Mouse (Mus musculus) forebrain, embryonic 11.5 days (tissue): ENCODE data around the gene Slc15a5. TPM values are rescaled to one million over a fixed set of nuclear protein-coding genes. Genes with fewer than 3 reads are reported as not detected.
A peak's percentile ranks its signal among the peaks of the same experiment; 100 is the strongest.

ENCODE experiments used
- ATAC-seq: fragments of 200-750 bp; cut with Nextera tagmentation; replicated peaks from 2 replicates; pipeline ENCODE4 v1.8.0; 2017; ENCODE audit warnings: moderate TSS enrichment; ENCODE audit not compliant: low FRiP score
- DNase-seq: peaks from one replicate; pipeline ENCODE4 v3.0.0-alpha.2; 2017; ENCODE audit warnings: low spot score
- H3K27ac ChIP-seq: fragments of 300-500 bp; sonication (generic); 2 replicates; pipeline ENCODE4 v1.5.1; 2014; ENCODE audit warnings: low read depth, low read length
- H3K27me3 ChIP-seq: fragments of 300-500 bp; sonication (generic); 2 replicates; pipeline ENCODE4 v1.6.1; 2014; ENCODE audit warnings: mild to moderate bottlenecking, low read length, mixed read lengths; ENCODE audit not compliant: control insufficient read depth, insufficient read depth
- H3K36me3 ChIP-seq: fragments of 300-500 bp; sonication (generic); 2 replicates; pipeline ENCODE4 v1.6.1; 2014; ENCODE audit warnings: mild to moderate bottlenecking, low read length, moderate library complexity, mixed read lengths; ENCODE audit not compliant: control insufficient read depth, insufficient read depth
- H3K4me1 ChIP-seq: fragments of 300-500 bp; sonication (generic); replicated peaks from 2 replicates; pipeline ENCODE4 v1.6.1; 2014; ENCODE audit warnings: low read length, mixed read lengths; ENCODE audit not compliant: control insufficient read depth, insufficient read depth
- H3K4me2 ChIP-seq: fragments of 300-500 bp; sonication (generic); 2 replicates; pipeline ENCODE4 v1.6.1; 2014; ENCODE audit warnings: low read depth, mild to moderate bottlenecking, low read length, moderate library complexity, mixed read lengths; ENCODE audit not compliant: severe bottlenecking
- H3K4me3 ChIP-seq: fragments of 300-500 bp; sonication (generic); 2 replicates; pipeline ENCODE4 v1.5.1; 2014; ENCODE audit warnings: low read depth, low read length
- H3K9ac ChIP-seq: fragments of 300-500 bp; sonication (generic); 2 replicates; pipeline ENCODE4 v1.6.1; 2014; ENCODE audit warnings: low read length
- H3K9me3 ChIP-seq: fragments of 300-500 bp; sonication (generic); 2 replicates; pipeline ENCODE4 v1.6.1; 2016; ENCODE audit warnings: low read length, mixed read lengths; ENCODE audit not compliant: control insufficient read depth
- WGBS: fragments of 180-500 bp; shearing (Covaris S2); extraction: QIAGEN DNeasy Blood & Tissue Kit; methylation state at CpG from one replicate; pipeline ENCODE4 v1.1.7; 2014; 5-methylcytosine and 5-hydroxymethylcytosine counted together
- polyA plus RNA-seq: library from polyadenylated mRNA; unstranded; fragments of >200 nt; fragmentation: Nextera tagmentation; extraction: Ambion mirVana; gene quantifications from 2 replicates; pipeline ENCODE4 v1.2.1, GENCODE M21; 2014

Gene Slc15a5
- polyA plus RNA-seq, 1 experiment from 2014 or later, result not detected

DNA sequence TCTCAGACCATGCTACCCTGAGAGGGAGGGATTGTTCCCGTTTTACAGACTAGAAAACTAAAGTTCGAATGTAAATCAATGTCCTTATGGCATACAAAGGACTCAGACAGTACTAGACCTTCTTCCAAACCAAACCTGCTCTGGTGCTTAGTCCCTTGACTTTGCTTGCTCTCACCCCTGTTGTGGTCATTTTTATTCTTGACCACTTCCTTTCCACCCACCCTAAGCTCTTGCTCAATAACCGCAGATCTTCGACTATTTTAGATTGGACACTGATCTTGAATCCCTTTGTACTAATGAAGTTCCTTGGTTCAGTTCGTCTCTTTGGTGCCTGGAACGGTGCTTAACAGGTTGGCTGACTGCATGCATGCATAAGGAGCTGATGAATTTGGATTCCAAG lies 94.5 kb downstream of the Slc15a5 start:
- Histone ChIP-seq H3K9ac (no peak overlapping the region), H3K4me2 (no peak overlapping the region), H3K9me3 (no peaks in the 10 kb centered on the region), H3K4me1 (0 out of 2 replicates have a peak, but pooled peaks cover under 1% of the 10 kb centered on the region), H3K27ac (no peak overlapping the region), H3K27me3 (no peaks in the 10 kb centered on the region), H3K4me3 (no peak overlapping the region), H3K36me3 (no peaks in the 10 kb centered on the region)
- WGBS, result 88% methylated on average over 6 of the region's 6 CpGs
- no peak for DNase-seq
- ATAC-seq, result no peak

DNA sequence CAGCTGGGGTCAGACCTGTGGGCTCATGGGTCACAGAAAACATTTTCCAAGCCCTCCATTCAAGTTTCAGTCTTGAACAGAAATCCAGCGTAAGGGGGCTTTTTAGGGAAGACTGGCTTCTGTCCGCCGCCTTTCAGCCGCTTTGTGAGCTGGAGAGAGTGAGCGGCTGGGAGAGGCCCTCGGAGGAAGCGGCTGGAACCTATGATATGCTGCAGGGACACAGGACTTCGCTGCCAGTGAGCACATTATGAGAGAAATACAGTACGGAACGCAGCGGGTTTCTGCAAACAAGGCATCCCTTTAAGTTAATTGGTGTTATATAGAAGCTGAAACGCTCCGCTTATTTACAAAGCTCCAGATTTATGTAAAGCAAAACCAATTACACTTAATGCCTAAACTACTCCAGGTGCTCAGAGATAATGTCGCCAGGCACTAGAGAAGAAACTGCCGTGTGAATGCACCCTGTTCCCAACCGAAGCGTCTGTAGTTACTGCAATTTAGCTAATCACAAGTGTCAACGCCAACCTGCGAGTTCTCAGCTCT lies 97.5 kb downstream of the Slc15a5 start:
- H3K4me1 ChIP-seq, result 0 out of 2 replicates have a peak, but pooled peaks cover 6% of the 10 kb centered on the region
- H3K4me2 ChIP-seq, result no peak overlapping the region
- DNase-seq, result peak; percentile 64
- no peak overlapping the region for H3K27ac ChIP-seq
- no peaks in the 10 kb centered on the region for H3K27me3 ChIP-seq
- H3K9ac ChIP-seq, result no peak overlapping the region
- 55% methylated on average over 19 of the region's 19 CpGs for WGBS
- no peak overlapping the region for H3K4me3 ChIP-seq
- ATAC-seq, result no peak
- H3K9me3 ChIP-seq, result no peaks in the 10 kb centered on the region
- no peaks in the 10 kb centered on the region for H3K36me3 ChIP-seq

DNA sequence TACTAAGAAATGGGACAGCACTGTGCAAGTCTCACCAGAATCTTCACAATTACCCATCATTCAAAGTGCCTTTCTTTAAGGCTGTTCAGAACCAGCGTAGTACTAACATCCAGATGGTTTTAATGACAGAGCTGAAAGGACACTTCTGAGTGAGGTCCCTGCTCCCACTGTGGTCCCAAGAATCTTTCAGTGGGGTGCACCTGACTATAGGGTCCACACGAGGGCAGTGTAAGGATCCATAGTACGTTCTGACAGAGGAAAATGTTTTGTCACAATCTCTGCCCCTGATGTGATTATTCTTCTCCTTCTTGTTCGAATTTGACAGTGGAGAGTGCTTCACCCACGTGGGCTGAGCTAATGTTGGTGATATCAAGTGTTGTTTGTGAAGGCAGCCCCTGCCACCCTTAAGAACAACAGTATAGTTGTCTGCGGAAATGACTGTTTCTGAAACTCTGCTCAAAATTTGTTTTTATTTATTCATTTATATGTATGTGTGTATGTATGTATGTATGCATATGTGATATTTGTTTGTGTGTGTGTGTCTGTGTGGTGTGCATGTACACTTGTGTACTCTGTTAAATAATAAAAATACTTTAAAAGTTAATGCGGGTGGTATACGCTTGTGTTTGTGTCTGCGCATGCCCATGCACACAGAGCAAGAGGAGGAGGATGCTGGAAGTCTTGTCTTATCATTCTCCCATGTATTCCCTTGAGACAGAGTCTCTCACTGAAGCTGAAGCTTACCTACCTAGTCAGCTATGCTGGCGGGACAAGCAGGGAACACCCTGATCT lies 98.6 kb downstream of the Slc15a5 start:
- 0 out of 2 replicates have a peak, but pooled peaks cover 6% of the 10 kb centered on the region for H3K4me1 ChIP-seq
- no peaks in the 10 kb centered on the region for H3K27me3 ChIP-seq
- H3K9ac ChIP-seq, result no peak overlapping the region
- H3K9me3 ChIP-seq, result no peaks in the 10 kb centered on the region
- 81% methylated on average over 10 of the region's 10 CpGs for WGBS
- no peak overlapping the region for H3K4me2 ChIP-seq
- ATAC-seq, result peak; percentile 37
- DNase-seq, result no peak
- H3K4me3 ChIP-seq, result no peak overlapping the region
- H3K36me3 ChIP-seq, result no peaks in the 10 kb centered on the region
- H3K27ac ChIP-seq, result no peak overlapping the region

DNA sequence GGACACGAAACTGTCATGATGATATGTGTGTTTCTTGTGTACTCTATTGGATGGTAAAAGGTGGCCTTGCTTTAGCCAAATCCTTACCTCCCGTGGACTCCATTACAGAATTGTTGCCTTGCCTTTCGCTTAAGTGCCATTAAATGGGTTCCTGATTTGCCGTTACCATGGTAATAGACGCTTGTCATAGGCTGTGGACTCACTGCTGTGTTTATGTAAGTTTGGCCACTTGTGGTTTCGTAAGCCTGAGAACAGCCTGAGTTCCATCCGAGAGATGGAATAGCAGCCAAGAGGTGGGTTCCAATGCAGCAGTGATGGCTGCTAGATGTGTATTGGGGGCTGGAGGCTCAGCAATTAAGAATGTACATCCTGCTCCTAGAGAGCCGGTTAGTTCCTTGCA lies 99.3 kb downstream of the Slc15a5 start:
- WGBS, result 68% methylated on average over 8 of the region's 8 CpGs
- Histone ChIP-seq H3K36me3 (no peaks in the 10 kb centered on the region), H3K27ac (no peak overlapping the region), H3K27me3 (no peaks in the 10 kb centered on the region), H3K9me3 (no peaks in the 10 kb centered on the region), H3K4me2 (no peak overlapping the region), H3K9ac (no peak overlapping the region), H3K4me3 (no peak overlapping the region), H3K4me1 (0 out of 2 replicates have a peak, but pooled peaks cover 6% of the 10 kb centered on the region)
- ATAC-seq, result peak; percentile 32; the same call in 1 of the 2 replicates
- no peak for DNase-seq

DNA sequence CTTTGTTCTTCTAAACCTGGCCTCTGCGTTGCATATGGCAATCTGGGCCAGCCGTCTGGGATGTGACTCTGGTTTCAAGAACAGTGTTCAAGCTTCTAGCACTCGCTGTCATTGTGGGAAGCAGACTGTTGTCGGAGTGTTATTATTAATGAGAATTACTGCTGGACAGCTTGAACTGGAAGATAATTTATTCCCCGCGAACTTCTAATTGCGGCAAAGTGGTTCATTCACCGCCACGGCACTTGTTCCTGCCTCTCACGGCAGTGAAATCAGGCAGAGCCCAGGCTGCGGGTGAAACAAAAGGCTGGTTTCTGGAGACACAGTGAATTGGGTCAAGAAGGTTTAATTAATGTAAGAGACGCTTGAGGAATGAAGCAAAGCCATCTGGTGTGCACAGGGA lies 99.9 kb downstream of the Slc15a5 start:
- Histone ChIP-seq H3K4me1 (0 out of 2 replicates have a peak, but pooled peaks cover 6% of the 10 kb centered on the region), H3K4me2 (no peak overlapping the region), H3K4me3 (no peak overlapping the region), H3K36me3 (no peaks in the 10 kb centered on the region), H3K9ac (no peak overlapping the region), H3K27ac (peak overlapping the region; percentile 68), H3K27me3 (no peaks in the 10 kb centered on the region), H3K9me3 (no peaks in the 10 kb centered on the region)
- peak; percentile 82 for ATAC-seq
- 53% methylated on average over 12 of the region's 12 CpGs for WGBS
- peak; percentile 71 for DNase-seq

DNA sequence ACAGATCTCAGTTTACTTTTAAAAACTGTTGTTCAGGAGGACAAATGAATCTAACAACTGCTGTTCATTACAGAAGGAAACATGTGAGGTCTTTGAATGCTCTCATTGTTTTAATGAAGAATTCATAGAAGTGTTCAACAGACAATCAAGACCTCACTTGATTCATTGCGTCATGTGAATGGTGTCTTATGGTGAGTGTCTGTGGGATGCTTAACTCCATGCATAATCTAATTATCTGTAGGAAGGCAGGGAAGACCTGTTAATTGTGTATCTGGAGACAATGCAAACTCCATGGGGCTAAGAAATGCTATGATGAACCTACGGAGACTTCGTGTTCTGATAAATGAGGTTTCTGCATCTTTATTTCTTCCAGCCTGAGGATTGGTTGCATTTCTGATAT lies 103.7 kb downstream of the Slc15a5 start:
- Histone ChIP-seq H3K27ac (no peak overlapping the region), H3K4me1 (0 out of 2 replicates have a peak, but pooled peaks cover 6% of the 10 kb centered on the region), H3K9me3 (no peaks in the 10 kb centered on the region), H3K36me3 (no peaks in the 10 kb centered on the region), H3K9ac (no peak overlapping the region), H3K27me3 (no peaks in the 10 kb centered on the region), H3K4me2 (no peak overlapping the region), H3K4me3 (no peak overlapping the region)
- WGBS, result 84% methylated on average over 3 of the region's 3 CpGs
- DNase-seq, result no peak
- no peak for ATAC-seq

DNA sequence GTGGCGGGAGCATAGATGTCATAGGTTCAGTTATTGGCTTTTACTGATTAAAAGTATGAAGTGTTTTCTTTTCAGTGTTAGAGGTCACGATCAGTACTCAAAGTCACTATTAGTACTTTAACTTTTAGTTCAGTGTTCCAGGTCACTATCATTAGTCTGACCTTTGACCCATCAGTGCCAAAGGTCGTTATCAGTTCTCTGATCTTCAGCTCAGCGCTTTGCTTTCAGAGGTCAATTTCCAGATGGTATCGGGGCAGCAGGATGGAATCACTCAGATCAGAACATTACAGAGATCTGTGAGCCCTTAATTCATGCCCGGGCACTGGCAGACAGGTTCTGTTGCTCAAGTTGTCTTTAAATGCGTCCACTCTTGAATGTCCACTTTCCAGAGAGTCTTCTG lies 116.0 kb downstream of the Slc15a5 start:
- no peak for ATAC-seq
- 77% methylated on average over 7 of the region's 7 CpGs for WGBS
- no peak overlapping the region for H3K27ac ChIP-seq

DNA sequence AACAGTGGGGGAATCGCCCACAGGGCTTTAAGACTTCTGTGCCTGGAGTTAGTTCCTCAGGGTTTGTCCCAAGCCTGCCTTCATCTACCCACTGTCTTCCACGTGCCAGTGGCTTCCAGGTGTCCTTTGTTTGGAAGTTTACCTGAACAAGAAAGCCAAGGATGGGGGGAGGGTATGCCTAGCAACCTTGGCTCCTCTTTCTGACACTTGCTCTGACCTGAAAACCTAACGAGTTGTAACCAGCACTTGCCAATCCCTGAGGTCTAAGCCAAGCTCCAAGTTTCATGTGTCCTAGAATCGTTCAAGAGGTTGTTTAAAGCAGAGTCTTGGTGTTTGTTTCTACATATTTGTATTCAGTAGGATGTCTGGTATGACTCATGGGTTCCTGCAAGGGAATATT lies 116.9 kb downstream of the Slc15a5 start:
- 65% methylated on average over 4 of the region's 4 CpGs for WGBS
- Histone ChIP-seq H3K4me2 (no peak overlapping the region), H3K9ac (no peak overlapping the region)

More for the DNA sequence above, 116.0 kb downstream of the Slc15a5 start:
- Histone ChIP-seq H3K4me1 (no peaks in the 10 kb centered on the region), H3K9me3 (no peaks in the 10 kb centered on the region), H3K4me2 (no peak overlapping the region), H3K9ac (no peak overlapping the region), H3K27me3 (no peaks in the 10 kb centered on the region), H3K36me3 (no peaks in the 10 kb centered on the region), H3K4me3 (no peak overlapping the region)
- DNase-seq, result no peak

More for the DNA sequence above, 116.9 kb downstream of the Slc15a5 start:
- ATAC-seq (no peak), DNase-seq (no peak)
- Histone ChIP-seq H3K27ac (no peak overlapping the region), H3K4me3 (no peak overlapping the region), H3K9me3 (no peaks in the 10 kb centered on the region), H3K4me1 (no peaks in the 10 kb centered on the region), H3K36me3 (no peaks in the 10 kb centered on the region), H3K27me3 (no peaks in the 10 kb centered on the region)
